Mouse (Mus musculus) spleen, embryonic (tissue): ENCODE data around the gene Cry1.

Source experiments
- CTCF ChIA-PET: fragments of 350-600 bp; sonication (Branson Sonifier 250); formaldehyde crosslinking; loops from one replicate; lab custom pipeline; 2022; lab: Charles Lee

Cry1 gene

DNA sequence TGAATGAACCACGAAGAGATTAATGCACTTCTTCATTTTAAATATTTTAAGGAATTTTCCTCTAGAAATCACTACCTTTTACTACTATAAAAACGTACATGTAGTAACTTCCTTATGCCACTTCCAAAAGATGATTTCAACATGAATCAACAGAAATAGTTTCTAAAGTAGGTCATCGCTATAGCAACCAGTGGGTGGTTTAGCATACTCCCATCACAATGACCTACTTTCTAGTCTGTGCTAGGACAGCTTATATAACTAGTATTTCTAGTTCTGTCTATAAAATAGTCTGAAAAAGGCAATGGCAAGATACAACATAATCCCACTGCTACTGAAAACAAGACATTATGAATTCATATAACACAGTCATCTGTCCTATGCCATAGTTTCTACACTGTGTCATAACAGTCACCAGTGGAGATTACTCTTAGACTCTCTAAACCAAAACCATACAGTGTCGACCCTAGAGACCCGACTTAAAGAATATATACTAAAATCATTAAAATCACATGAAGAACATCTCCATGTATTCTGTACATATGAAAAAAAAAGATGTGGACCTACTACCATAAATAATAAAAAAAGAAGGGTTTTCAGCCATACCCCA is 23.0 kb downstream of the Cry1 start:
- CTCF ChIA-PET = no interaction called here

GRCm38 (mm10) chr10:85159989-85160619 is 24.8 kb downstream of the Cry1 start:
- CTCF ChIA-PET = interaction anchor here (0.6 kb wide), 1 partner anchor 603 kb away, joined by 7 read pairs; no protein-coding TSS in a partner anchor

GRCm38 (mm10) chr10:85157451-85157850 is 27.4 kb downstream of the Cry1 start:
- CTCF ChIA-PET = no interaction called here

DNA sequence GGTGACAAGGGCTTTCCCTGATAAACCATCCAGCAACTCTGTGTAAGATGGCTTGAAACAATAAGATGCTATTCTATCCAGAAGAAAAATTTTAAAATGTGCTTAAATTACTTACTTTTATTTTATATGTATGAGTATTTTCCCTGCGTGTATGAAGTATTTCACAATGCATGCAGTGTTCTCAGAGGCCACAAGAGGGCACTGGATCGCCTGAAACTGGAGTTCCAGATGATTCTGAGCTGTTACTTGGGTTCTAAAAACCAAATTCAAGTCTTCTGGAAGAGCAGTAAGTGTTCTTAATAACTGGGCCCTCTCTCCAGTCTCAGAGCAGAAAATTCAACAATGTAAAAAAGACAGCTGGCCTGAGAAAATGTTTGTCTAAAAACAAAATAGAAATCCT is 30.7 kb downstream of the Cry1 start:
- CTCF ChIA-PET = interaction anchor here (0.5 to 1.4 kb wide), 3 partner anchors 16 to 1142 kb away, joined by 3 read pairs; no protein-coding TSS in a partner anchor

GRCm38 (mm10) chr10:85149226-85149625 is 35.6 kb downstream of the Cry1 start:
- CTCF ChIA-PET = no interaction called here

DNA sequence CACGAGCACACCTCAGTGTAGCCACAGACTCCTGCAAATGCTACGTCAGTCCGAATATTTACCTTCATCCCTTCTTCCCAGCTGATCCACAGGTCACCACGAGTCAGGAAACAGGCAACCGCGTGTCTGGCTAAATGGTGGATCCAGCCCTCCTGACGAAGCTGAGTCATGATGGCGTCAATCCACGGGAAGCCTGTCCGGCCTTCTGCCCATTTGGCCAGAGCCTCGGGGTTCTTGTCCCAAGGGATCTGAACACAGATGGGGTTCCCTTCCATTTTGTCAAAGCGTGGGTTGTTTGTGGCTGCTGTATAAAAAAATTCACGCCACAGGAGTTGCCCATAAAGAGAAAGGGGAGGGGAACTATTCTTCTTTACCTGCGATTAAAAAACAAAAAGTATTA is 38.6 kb downstream of the Cry1 start:
- CTCF ChIA-PET = no interaction called here

GRCm38 (mm10) chr10:85141465-85141864 is 43.4 kb downstream of the Cry1 start:
- CTCF ChIA-PET = no interaction called here

GRCm38 (mm10) chr10:85136573-85136972 is 48.3 kb downstream of the Cry1 start:
- CTCF ChIA-PET = no interaction called here

DNA sequence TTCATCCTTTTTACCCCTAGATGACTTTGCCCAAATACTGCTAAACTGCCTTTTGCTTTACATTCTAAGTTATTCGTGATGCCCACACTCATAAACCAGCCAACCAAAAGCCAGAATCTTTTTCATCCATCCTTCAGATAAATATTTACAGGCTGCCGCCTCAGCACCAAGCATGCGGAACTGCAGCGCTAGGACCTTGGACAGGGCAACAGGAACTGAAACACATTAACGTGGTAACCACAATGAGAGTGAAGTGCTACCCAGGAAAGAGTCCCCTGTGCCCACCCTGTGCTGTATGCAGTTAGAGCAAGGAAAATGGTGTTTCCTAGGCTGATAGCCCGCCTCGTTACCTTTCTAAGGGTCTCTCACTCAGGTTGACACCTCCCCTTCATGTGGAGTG is 56.4 kb downstream of the Cry1 start:
- CTCF ChIA-PET = no interaction called here

DNA sequence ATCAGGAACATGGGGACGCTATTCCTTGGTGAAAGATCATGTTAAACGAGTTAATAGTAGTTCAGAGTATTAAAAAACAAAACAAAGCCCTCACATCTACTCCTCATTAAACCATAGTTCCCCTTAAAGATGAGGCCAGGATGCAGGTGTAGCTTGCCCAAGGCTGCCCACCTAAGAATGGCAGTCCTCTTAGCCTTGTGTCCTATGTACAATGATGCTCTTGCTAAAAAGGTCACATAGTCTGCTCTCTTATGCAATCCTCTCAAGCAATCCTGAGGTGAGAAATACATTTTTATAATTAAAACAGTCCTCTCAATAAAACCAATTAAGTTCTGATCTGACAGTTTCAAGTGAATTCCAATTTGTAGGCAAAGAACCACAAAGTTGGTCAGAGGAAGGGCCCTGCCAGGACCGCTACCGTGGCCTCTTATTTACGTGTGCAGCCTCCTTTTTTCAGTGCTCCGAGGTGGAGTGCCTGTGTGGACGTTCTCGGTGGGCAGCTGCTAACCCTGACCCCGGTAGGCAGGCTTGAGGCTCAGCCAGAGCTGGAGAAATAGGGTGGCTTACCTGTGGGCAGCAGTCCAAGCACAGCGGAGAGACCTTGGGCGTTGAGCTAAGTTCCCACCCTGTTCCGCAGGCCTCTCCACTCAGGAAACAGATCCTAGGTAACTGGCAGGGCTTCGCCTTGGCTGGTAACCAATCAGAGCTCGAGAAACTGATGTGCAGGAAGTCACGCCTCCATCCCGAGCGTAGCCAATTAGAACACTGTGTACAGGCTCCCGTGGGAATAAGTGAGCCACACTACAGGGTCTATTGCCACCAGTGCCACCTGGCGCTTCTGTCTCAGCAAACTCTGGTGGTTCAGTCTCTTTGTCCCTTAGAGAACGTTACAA is 57.2 kb downstream of the Cry1 start, which contains the start of gene Mterf2:
Mterf2 (minus strand) TSS at position 633 of the 893 bp plus-strand sequence.
- CTCF ChIA-PET = interaction anchor here (0.6 kb wide), 1 partner anchor 22 kb away, joined by 3 read pairs; no protein-coding TSS in a partner anchor

DNA sequence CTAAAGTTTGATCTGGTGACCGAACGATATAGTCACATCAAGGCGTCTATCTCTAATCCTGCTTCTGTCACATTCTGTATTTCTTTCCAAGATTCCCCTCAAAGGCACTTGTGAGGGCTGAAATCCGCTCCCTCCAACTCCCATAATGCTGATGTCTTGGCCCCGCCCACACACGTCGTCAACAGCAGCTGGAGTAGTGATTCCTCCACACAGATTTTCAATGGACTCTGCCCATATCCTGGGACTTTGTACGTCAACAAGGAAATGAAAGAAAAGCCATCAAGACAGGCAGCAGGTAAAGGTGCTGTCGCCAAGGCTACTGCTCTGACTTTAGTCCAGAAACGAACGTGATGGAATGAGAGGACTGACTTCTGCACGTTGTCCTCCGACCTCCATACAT is 59.7 kb downstream of the Cry1 start:
- CTCF ChIA-PET = no interaction called here

- CTCF ChIA-PET = no interaction called here
These were observed 70.5 kb downstream of the Cry1 start for GRCm38 (mm10) chr10:85114409-85114808.

DNA sequence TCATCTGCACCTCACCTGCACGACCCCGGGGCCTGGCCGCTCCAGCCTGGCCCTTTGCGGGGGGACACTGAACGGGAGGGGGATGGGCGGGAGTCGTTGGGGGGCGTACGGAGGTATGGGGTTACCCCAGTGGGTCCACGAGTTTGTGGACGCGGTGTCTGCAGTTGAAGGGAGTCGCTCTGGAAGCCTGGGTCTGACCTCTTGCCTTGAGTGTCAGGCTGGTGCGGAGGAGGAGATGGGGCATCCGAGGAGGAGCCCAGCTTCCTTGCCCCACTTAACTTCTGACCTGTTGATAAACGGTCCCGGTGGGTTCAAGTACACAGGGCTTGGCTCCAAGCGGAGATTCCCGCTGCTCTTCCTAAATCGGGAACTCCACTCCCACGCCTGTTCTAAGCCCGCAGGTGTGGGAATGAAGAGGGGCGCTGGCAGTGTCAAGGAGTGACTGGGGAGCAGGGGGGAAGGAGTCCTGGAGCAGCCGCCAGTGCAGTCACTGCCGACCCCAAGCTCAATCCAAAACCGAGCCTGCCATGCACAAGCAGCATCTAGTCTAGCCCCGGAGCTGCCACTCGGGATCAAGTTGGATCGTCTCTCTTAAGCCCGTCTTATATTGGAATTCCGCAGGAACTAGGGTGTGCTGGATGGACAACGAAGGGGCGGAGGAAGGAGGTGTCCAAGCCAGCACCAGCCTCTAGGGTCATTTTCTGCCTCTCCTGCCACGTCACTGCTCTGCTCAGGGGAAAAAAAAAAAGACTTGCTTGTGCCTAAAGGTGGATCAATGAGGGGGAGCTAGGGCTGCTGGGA is 81.6 kb downstream of the Cry1 start:
- CTCF ChIA-PET = interaction anchor here (0.6 kb wide), 1 partner anchor 306 kb away, joined by 3 read pairs; no protein-coding TSS in a partner anchor

DNA sequence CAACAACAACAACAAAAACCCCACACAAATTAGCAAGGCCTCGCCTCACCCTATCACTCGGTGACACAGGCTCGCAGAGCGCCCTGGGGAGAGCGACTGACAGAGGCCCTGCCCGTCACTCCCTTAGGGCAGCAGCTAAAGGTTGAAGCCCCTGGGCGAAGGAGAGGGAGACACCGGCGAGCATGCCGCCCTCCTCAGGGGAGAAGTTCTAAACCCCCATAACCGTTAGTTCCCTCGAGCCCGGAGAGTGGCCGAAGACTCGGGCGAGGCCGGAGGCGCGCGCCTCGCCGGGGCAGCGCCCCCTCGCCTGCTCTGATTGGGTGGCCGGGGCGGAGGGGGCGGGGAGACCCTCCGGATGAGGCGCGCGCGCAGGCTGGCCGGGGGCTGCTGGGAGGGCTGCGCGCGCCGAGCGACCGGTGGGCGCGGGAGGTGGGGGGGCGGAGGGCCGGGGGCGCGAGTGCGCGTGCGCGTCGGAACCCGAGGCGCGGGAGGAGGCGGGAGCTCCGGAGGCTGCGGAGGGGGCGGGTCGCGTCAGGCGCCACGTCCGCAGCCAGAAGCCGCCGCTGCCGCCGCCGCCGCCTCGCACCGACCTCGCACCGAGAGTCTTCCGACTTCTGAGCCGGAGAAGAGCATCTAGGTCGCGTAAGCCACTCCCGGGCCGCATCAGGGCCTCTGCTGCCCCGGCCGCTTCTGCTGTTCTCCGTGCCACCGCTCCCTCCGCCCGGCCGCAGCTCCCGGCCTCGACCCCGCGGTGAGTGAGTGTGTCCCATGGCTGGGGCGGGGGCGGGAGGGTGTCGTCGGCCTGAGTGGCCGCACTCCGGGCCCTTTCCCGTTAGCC is 82.4 kb downstream of the Cry1 start, which contains the start of the genes Fhl4 and Tmem263:
Fhl4 (minus strand) TSS at position 249 of the 838 bp plus-strand sequence.
Tmem263 (plus strand) TSS at position 381 of the 838 bp plus-strand sequence.
- CTCF ChIA-PET = interaction anchor here (0.6 kb wide), 2 partner anchors 74 to 305 kb away, joined by 3 to 5 read pairs; no protein-coding TSS in a partner anchor

DNA sequence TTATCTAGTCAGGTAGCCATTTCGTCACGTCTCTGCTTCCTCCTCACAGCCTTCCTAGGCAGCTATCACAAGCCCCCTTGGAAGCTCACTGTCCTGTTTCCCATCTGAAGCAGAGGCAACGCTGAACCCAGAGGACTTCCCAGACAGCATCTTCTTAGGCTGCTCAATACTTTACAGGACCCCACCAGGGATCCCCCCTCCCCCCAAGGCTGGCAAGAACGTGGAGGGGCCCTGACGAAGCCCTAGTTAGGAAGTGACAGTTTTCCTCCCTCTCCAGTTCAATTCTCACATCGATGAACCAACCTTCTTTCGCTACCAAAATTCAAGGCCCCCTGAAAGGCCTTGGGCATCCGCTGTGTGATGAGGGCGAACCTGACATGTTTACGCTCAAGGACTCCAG is 83.0 kb downstream of the Cry1 start:
- CTCF ChIA-PET = no interaction called here
